Mouse (Mus musculus) heart, postnatal 4 days (tissue): ENCODE measurements at regions not wholly inside any gene's neighbourhood (a gene's known extent, or its start where the extent isn't known, plus 50 kb on each side); places are given as distances from the start of the nearest gene placed in this dataset.
A peak's percentile ranks its signal among the peaks of the same experiment; 100 is the strongest.

Experiments
- DNase-seq: peaks from one replicate; pipeline ENCODE4 v3.0.0; 2021

GRCm38 (mm10) chrX:21828975-21829374 is 84.1 kb upstream of the Gm28269 start:
- peak; percentile 23 for DNase-seq

GRCm38 (mm10) chrX:21809212-21809611 is 64.3 kb upstream of the Gm28269 start:
- no peak for DNase-seq

- DNase-seq, result no peak
Measured at GRCm38 (mm10) chrX:21801834-21802233, 56.9 kb upstream of the Gm28269 start.
